Mouse (Mus musculus) kidney, adult 2 months (tissue): ENCODE measurements at regions not wholly inside any gene's neighbourhood (a gene's known extent, or its start where the extent isn't known, plus 50 kb on each side); places are given as distances from the start of the nearest gene placed in this dataset.

Experiments
- CTCF ChIP-seq: fragments of 200-500 bp; conservative IDR thresholded peaks from 2 replicates; pipeline ENCODE4 v1.5.1; 2011; ENCODE audit warnings: low read depth, mild to moderate bottlenecking, control low read depth, low read length, moderate library complexity, mixed read lengths; ENCODE audit not compliant: insufficient read depth, insufficient read length
- POLR2A ChIP-seq: fragments of 200-500 bp; IDR thresholded peaks from one replicate; pipeline ENCODE4 v1.6.1; 2011; ENCODE audit warnings: low read depth, low read length, control low read depth

GRCm38 (mm10) chr12:118549071-118549470 lies 247.8 kb upstream of the Sp4 start:
- TF ChIP-seq CTCF, result no peak
- no peak for TF ChIP-seq POLR2A
